Mouse (Mus musculus) heart, postnatal 0 days (tissue): ENCODE measurements at regions not wholly inside any gene's neighbourhood (a gene's known extent, or its start where the extent isn't known, plus 50 kb on each side); places are given as distances from the start of the nearest gene placed in this dataset.
A peak's percentile ranks its signal among the peaks of the same experiment; 100 is the strongest.

Experiments
- CTCF ChIP-seq: IDR thresholded peaks from 2 replicates; pipeline ENCODE4 v1.5.1; 2016; ENCODE audit warnings: antibody characterized with exemption, control low read depth, low read depth
- EP300 ChIP-seq: IDR thresholded peaks from 2 replicates; pipeline ENCODE4 v1.6.1; 2016; ENCODE audit warnings: antibody characterized with exemption, low read depth

GRCm38 (mm10) chr2:75137983-75138745 is 312.6 kb downstream of the Mtx2 start:
- TF ChIP-seq CTCF (peak; percentile 66), EP300 (no peak)
